Mouse (Mus musculus): ENCODE measurements around the gene Tcte1. TPM values are rescaled to one million over a fixed set of nuclear protein-coding genes. Genes with fewer than 3 reads are reported as not detected.
A peak's percentile ranks its signal among the peaks of the same experiment; 100 is the strongest.

Gene Tcte1
- total and polyA plus RNA-seq, 2 experiments from 2014 or later, result 1.2 to 4.2 TPM

GRCm38 (mm10) chr17:45495398-45495797, 27.8 kb upstream of the Tcte1 start:
- no peak for DNase-seq (ENCODE audit: low spot score)
- no peaks in the 10 kb centered on the region for H3K4me1 ChIP-seq (ENCODE audit: insufficient read depth, low read length)
- no peak for TF ChIP-seq CTCF (IDR thresholded peaks at IDR 0.05)
- H3K4me2 ChIP-seq (ENCODE audit: low read depth, low read length, poor library complexity, severe bottlenecking), result no peak overlapping the region
- H3K27ac ChIP-seq (ENCODE audit: low read depth, low read length), result no peak overlapping the region
- no peaks in the 10 kb centered on the region for H3K36me3 ChIP-seq (ENCODE audit: insufficient read depth, low read length)
- no peak for ATAC-seq (ENCODE audit: low FRiP score)
- no peak overlapping the region for H3K4me3 ChIP-seq (ENCODE audit: low read depth, low read length)
- WGBS, result 78% methylated on average over 11 of the region's 11 CpGs
- no peaks in the 10 kb centered on the region for H3K27me3 ChIP-seq (ENCODE audit: insufficient read depth, low read length)
- H3K9ac ChIP-seq (replicated peaks; ENCODE audit: low read length, poor library complexity, severe bottlenecking), result no peak overlapping the region
- no peaks in the 10 kb centered on the region for H3K9me3 ChIP-seq (ENCODE audit: low read length)

- no peaks in the 10 kb centered on the region for H3K4me1 ChIP-seq (ENCODE audit: insufficient read depth, low read length)
- WGBS, result 86% methylated on average over 13 of the region's 13 CpGs
- no peak overlapping the region for H3K9ac ChIP-seq (replicated peaks; ENCODE audit: low read length, poor library complexity, severe bottlenecking)
- H3K4me3 ChIP-seq (ENCODE audit: low read depth, low read length), result no peak overlapping the region
- DNase-seq (ENCODE audit: low spot score) (no peak), ATAC-seq (ENCODE audit: low FRiP score) (no peak)
- H3K4me2 ChIP-seq (ENCODE audit: low read depth, low read length, poor library complexity, severe bottlenecking), result no peak overlapping the region
- no peak overlapping the region for H3K27ac ChIP-seq (ENCODE audit: low read depth, low read length)
- H3K36me3 ChIP-seq (ENCODE audit: insufficient read depth, low read length), result no peaks in the 10 kb centered on the region
- no peak for TF ChIP-seq CTCF (IDR thresholded peaks at IDR 0.05)
- H3K9me3 ChIP-seq (ENCODE audit: low read length), result no peaks in the 10 kb centered on the region
- no peaks in the 10 kb centered on the region for H3K27me3 ChIP-seq (ENCODE audit: insufficient read depth, low read length)
Measured at GRCm38 (mm10) chr17:45498397-45498796, 24.8 kb upstream of the Tcte1 start.

- no peaks in the 10 kb centered on the region for H3K9me3 ChIP-seq (ENCODE audit: low read length)
- H3K4me1 ChIP-seq (ENCODE audit: insufficient read depth, low read length), result no peaks in the 10 kb centered on the region
- no peaks in the 10 kb centered on the region for H3K36me3 ChIP-seq (ENCODE audit: insufficient read depth, low read length)
- H3K4me3 ChIP-seq (ENCODE audit: low read depth, low read length), result no peak overlapping the region
- WGBS, result 46% methylated on average over 2 of the region's 2 CpGs
- no peak overlapping the region for H3K9ac ChIP-seq (replicated peaks; ENCODE audit: low read length, poor library complexity, severe bottlenecking)
- no peak overlapping the region for H3K27ac ChIP-seq (ENCODE audit: low read depth, low read length)
- H3K27me3 ChIP-seq (ENCODE audit: insufficient read depth, low read length), result no peaks in the 10 kb centered on the region
- peak; percentile 50 for TF ChIP-seq CTCF (IDR thresholded peaks at IDR 0.05)
- no peak overlapping the region for H3K4me2 ChIP-seq (ENCODE audit: low read depth, low read length, poor library complexity, severe bottlenecking)
- no peak for ATAC-seq (ENCODE audit: low FRiP score)
- DNase-seq (ENCODE audit: low spot score), result no peak
Measured at GRCm38 (mm10) chr17:45499516-45499915, 23.7 kb upstream of the Tcte1 start.

- Histone ChIP-seq H3K4me3 (ENCODE audit: low read depth, low read length) (no peak overlapping the region), H3K9me3 (ENCODE audit: low read length) (no peaks in the 10 kb centered on the region), H3K36me3 (ENCODE audit: insufficient read depth, low read length) (no peaks in the 10 kb centered on the region), H3K9ac (replicated peaks; ENCODE audit: low read length, poor library complexity, severe bottlenecking) (no peak overlapping the region), H3K27me3 (ENCODE audit: insufficient read depth, low read length) (no peaks in the 10 kb centered on the region), H3K4me1 (ENCODE audit: insufficient read depth, low read length) (no peaks in the 10 kb centered on the region), H3K4me2 (ENCODE audit: low read depth, low read length, poor library complexity, severe bottlenecking) (no peak overlapping the region), H3K27ac (ENCODE audit: low read depth, low read length) (no peak overlapping the region)
- ATAC-seq (ENCODE audit: low FRiP score) (no peak), DNase-seq (ENCODE audit: low spot score) (no peak)
- 41% methylated on average over 4 of the region's 4 CpGs for WGBS
- no peak for TF ChIP-seq CTCF (IDR thresholded peaks at IDR 0.05)
Measured at GRCm38 (mm10) chr17:45500981-45501380, 22.3 kb upstream of the Tcte1 start.

GRCm38 (mm10) chr17:45502324-45502723, 20.9 kb upstream of the Tcte1 start:
- DNase-seq (ENCODE audit: low spot score), result no peak
- WGBS, result 48% methylated on average over 4 of the region's 4 CpGs

GRCm38 (mm10) chr17:45503301-45503973, 19.8 kb upstream of the Tcte1 start:
- H3K27me3 ChIP-seq (ENCODE audit: insufficient read depth, low read length), result no peaks in the 10 kb centered on the region
- no peak overlapping the region for H3K27ac ChIP-seq (ENCODE audit: low read depth, low read length)
- H3K9ac ChIP-seq (replicated peaks; ENCODE audit: low read length, poor library complexity, severe bottlenecking), result no peak overlapping the region
- ATAC-seq (ENCODE audit: low FRiP score) (no peak), DNase-seq (ENCODE audit: low spot score) (no peak)
- H3K4me3 ChIP-seq (ENCODE audit: low read depth, low read length), result no peak overlapping the region
- no peaks in the 10 kb centered on the region for H3K4me1 ChIP-seq (ENCODE audit: insufficient read depth, low read length)
- WGBS, result 47% methylated on average over 5 of the region's 5 CpGs
- no peak for TF ChIP-seq CTCF (IDR thresholded peaks at IDR 0.05)
- H3K9me3 ChIP-seq (ENCODE audit: low read length), result no peaks in the 10 kb centered on the region
- no peak overlapping the region for H3K4me2 ChIP-seq (ENCODE audit: low read depth, low read length, poor library complexity, severe bottlenecking)
- H3K36me3 ChIP-seq (ENCODE audit: insufficient read depth, low read length), result no peaks in the 10 kb centered on the region

More at GRCm38 (mm10) chr17:45502324-45502723, 20.9 kb upstream of the Tcte1 start:
- TF ChIP-seq CTCF (IDR thresholded peaks at IDR 0.05), result no peak
- Histone ChIP-seq H3K27ac (ENCODE audit: low read depth, low read length) (no peak overlapping the region), H3K36me3 (ENCODE audit: insufficient read depth, low read length) (no peaks in the 10 kb centered on the region), H3K4me3 (ENCODE audit: low read depth, low read length) (no peak overlapping the region), H3K4me1 (ENCODE audit: insufficient read depth, low read length) (no peaks in the 10 kb centered on the region), H3K4me2 (ENCODE audit: low read depth, low read length, poor library complexity, severe bottlenecking) (no peak overlapping the region), H3K9me3 (ENCODE audit: low read length) (no peaks in the 10 kb centered on the region), H3K9ac (replicated peaks; ENCODE audit: low read length, poor library complexity, severe bottlenecking) (no peak overlapping the region), H3K27me3 (ENCODE audit: insufficient read depth, low read length) (no peaks in the 10 kb centered on the region)
- no peak for ATAC-seq (ENCODE audit: low FRiP score)

Measured in midbrain, postnatal 0 days (tissue).